Mouse (Mus musculus) retina, postnatal 7 days (tissue): ENCODE results near the gene Stra8.
A peak's percentile ranks its signal among the peaks of the same experiment; 100 is the strongest.

Experiments used
- DNase-seq: peaks from one replicate; pipeline ENCODE4 v3.0.0-alpha.2; 2012; ENCODE audit warnings: low read depth, low spot score

Gene Stra8

DNA sequence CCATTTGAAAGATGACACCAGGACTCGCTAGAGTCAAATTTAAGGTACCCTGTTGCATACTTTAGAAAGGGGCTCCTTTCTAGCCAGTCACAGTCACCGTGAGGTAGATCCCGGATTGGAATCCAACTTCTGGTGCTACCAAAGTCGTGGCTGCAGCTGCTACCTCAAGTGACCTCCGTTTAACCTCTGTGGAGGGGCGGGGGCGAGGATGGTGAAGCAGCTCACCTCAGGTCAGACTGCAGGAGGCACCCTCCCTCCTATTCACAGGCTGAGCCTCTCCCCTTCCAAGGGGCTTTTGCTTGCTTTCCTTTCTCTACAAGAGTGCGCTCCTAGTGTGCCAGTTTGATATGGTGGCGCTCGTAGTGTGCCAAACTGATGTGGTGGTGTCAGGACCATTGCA, at the start of gene Stra8:
Stra8 (plus strand) TSS at position 208 of the 400 bp plus-strand sequence.
- DNase-seq = no peak

DNA sequence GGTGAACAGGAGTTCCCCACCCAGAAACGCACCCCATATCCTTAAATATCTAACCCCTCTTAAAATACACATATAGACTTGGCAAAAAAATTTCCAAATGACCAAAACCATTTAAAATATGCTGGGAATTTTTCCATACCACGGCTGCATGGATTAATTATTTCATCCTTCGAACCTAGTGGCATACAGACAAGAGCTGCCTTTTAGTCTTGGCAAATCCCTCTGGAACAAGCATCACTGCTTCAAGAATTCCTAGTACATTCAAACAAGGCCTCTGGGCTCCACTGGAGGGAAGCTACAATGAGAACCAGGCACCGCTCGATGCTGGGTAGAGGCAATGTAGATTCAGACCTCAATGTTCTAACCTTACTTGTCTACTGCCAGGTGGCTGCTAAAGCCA, 49.2 kb upstream of the Stra8 start:
- DNase-seq = no peak

GRCm38 (mm10) chr6:34871929-34872328, 48.0 kb upstream of the Stra8 start:
- DNase-seq = no peak

DNA sequence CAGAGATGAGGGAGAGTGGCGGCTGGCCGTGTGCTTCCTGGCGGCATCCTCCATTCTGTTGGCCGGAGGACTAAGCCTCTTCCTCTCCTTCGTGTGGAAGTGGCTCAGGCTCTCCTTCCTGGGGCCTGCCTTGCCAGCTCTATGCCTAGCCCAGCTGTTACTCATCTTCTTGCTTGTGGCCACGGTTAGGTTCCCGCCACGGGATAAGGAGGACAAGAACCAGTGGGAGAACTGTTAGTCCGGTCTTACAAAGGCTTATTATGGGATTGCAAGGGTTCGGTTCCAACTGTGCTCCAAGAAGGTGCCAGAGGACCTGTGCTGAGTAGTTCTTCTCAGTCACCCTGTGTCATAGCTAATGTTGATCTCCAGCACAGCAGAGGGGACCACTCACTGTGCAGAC, 47.1 kb upstream of the Stra8 start:
- DNase-seq = no peak

DNA sequence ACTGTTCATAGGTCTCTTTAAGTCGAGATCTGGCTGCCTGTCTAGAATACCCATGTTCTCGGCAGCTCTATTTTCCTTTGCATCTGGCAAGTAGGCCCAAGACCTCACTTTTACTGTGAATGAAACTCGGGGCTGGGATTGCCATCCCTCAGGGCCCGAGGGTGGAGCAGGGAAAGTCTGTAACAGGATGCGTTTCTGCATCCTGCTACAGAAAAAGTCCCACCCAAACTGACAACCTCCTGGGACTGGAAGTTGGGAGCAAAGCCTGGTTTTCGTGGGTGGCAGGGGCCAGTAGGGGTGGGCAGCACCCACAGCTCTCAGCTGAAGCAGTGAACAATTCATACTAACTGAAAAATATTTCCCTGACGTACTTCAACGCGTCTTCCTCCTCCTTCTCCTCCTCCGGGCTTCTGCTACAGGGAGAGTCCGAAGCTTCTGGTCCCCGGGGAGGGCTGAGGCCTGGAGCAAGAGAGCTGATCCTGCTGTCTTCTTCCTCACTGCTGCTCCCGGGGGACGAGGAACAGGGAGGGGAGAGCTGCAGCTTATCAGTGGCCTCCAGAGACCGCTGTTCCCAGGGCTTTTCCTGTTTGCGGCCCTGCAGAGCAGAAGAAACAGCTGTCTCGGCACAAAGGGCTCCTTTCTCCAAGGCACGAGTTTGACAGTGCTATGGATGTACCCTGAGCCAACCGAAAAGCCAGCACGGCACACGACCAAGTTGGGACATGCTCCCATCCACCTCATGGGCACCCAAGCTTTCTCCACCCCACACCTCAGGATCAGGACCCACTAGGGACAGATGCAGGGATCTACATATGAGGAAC, 45.7 kb upstream of the Stra8 start:
- no peak for DNase-seq

GRCm38 (mm10) chr6:34875268-34875761, 44.6 kb upstream of the Stra8 start:
- no peak for DNase-seq

DNA sequence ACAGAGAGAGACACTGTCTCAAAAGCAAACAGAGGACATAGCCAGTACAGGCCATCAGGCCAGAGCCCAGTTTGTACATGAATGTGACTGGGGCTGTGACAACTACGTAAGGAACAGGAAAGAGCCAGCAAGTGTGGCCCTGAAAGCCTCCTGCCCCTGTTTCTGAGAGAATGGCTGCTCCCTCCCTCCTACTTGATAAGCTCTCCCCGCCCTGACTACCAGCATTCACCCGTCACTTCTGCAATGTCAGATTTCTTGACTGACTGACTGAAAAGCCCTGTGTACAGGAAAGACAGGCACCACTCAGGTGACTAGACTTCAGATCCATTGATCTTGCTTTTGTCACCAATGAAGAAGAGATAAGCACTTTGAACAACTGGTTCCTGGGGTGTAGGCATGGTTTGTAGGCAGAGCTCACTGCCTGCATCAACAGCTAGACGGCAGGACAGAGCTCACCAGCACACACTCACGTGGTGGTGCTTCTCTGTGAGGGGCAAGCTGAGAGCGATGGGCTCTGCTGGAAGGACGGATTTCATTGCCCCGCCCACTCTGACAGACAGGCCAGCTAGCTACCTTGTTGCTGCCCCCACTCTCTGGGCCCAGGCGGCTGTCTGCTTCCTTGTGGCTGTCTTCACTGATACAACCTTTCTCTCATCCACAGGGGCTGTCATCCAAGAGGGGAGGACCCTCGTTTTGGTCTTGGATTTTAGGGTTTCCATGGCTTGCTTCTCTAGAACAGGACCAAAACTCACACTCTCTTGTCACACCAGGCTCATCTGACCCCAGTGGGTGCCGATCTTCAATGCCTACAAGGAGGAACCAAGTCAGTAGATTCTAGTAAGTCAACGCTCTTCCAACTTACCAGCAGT, 43.8 kb upstream of the Stra8 start:
- DNase-seq = no peak

DNA sequence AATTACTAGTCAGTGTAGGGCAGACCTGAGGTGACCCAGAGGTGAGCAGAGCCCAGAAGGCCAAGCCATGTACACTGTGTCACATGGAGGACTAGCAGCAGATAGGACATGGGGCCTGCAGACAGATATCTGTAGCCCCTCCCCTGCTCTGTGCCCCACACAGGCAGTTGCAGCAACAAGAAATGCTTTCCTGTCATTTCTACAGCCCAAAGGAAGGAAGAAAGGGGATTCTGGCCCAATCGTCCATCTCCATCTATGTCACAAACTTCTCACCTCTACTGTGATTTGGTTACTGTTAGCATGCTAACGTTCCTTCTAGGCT, 43.2 kb upstream of the Stra8 start:
- DNase-seq = no peak

DNA sequence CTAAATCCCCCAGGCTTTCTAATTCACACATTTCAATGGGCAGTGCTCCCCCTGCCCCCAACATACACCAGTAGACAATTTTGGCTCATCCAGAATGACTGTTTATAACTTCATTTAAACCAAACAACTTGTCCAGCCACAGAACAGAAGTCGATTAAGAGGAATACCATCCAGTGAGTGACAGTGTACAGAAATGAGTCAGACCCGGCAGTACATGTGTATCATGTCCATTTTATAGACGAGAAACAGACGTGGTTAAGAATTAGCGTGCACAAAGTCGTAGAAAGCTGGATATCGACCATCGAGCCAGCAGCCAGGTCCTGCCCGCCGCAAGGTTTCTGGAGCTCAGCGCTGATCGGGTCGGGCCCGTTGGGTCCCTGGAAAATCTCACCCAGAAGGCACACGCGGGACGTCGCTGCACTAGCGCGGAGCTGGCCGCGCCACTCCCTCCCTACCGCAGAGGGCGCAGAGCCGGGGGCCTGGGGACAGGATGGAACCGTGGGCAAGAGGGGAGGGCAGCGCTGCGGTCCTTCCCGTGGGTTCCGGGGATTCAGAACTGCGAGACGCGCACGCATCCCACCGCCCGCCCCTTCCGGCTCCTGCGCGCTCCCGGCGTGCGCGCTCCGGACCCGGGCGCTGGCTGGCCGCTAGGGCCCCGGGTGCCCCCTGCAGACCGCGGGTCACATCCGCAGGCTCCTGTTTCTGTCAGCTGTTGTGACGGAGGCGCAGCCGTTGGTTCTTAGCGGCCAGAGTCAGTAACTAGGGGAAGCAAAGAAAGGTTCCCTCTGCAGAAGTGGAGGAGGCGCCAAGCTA, 42.2 kb upstream of the Stra8 start, which contains the start of gene Cyren:
Cyren (minus strand) TSS at position 552 of the 813 bp plus-strand sequence.
- DNase-seq = peak; percentile 94

- DNase-seq = no peak
These were observed 40.7 kb upstream of the Stra8 start for GRCm38 (mm10) chr6:34879101-34879740.

- peak; percentile 34 for DNase-seq
These were observed 40.0 kb upstream of the Stra8 start for GRCm38 (mm10) chr6:34879911-34880475.

- no peak for DNase-seq
These were observed 35.2 kb upstream of the Stra8 start for GRCm38 (mm10) chr6:34884724-34885123.

- no peak for DNase-seq
These were observed 32.7 kb upstream of the Stra8 start for GRCm38 (mm10) chr6:34887131-34887850.

- DNase-seq = no peak
These were observed 30.8 kb upstream of the Stra8 start for GRCm38 (mm10) chr6:34889185-34889584.

GRCm38 (mm10) chr6:34895569-34895968, 24.4 kb upstream of the Stra8 start:
- DNase-seq = no peak

DNA sequence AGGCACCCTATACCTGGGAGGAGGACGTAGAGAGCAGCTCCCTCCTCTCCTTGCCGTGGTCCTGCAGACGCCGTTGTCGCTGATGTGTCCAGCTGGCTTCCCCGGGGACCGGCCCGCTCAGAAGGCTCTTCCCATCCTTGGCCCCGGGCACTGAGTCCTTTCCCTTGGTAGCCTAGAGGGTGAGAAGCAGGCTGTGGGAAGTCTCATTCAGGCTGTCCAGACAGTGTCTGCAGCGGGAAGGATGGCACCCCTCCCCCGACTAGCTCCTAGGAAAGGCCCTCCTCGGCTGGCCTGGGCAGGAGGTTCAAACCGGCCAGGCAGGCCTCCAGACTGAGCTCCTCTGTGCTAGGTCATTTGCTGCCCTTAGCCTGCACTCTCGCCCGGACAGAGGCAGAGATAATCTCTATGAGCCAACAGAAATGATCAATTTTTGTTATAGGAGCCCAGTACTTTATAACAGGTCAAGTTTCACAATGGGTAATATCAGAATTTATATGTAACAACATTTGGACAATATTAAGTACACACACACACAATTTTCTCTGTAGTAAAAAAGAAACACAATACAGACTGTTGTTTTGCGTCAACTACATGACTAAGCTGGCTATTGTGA, 23.7 kb upstream of the Stra8 start:
- DNase-seq = no peak

DNA sequence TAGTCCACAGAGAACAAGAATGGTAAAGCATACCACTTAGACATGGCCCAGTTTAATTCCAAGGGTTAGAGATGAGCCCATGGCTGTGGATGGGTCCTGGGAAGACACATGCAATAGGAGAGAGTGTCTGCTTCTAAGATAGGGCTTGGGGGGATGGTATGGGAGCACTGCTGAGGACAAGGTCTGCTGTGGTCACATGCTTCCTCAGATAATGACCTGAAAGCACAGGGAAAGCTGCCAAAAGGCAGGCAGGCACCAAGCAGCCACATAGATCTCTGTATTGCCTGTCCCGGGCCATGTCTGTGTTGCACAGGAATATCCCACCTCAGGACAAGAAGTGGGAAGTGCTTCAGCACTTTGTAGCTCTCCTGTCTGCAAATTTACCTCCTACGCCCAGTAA, 20.8 kb upstream of the Stra8 start:
- no peak for DNase-seq

DNA sequence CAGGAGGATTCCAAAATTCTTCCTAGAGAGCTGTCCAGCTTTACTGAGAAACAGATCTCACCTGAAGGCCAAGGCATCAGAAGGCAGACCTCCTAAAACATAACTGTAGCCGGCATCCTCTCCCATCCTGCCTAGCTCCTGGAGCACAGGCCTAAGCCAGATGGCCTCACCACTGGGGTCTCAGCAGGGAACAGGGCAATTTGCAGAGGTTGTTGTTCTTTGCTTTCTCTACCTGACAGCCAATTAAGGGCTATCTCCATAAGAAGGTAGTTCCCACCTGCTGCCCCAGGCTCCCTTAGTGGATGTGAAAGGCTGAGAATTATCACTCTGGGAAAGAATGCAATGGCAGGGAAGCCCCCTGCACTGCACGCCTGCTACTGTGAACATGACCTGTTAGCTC, 19.0 kb upstream of the Stra8 start:
- DNase-seq = no peak

DNA sequence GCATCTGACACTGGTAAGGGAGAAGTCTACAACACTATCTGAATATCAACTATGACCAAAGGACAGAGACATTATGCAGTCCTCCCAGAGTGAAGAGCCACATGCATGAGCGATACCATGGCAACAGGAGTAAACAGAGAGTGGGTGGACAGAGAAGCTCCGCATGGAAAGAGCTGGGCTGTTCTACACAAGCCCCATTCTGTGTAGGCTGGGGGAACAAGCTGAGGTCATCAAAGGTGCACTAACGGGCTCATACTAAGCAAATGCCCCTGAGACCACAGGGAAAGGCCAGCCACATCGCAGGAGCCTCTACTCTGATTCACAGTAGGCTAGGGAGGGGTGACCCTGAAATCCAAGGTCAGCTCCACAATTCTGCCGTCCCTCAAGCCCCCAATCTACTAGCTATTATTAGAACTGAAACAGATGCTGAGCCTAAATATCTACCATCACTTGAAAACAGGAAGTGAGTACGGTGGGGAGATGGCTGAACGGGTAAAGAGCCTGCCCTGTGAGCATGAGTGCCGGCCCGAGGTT, 18.0 kb upstream of the Stra8 start:
- no peak for DNase-seq

DNA sequence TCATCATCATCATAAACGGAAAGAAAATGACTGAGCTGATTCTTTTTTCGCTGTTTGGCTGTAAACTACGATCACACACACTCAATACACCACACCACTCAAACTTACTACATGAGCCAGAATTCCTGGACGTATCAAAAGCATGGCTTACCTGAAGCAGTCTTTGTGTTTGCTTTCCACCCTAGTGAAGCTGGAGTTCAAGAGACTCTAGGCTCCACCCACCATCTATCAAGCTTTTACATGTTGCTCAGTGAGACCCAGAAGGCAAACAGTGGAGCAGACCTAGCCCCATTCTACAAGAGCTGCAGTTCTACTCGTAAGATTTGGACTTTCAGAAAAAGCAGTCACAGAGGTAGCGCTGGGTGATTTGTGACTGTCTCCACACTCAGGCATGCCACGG, 17.4 kb upstream of the Stra8 start:
- DNase-seq = no peak
